Mouse (Mus musculus) embryonic facial prominence, embryonic 12.5 days (tissue): ENCODE measurements around the gene Tyw3. TPM values are rescaled to one million over a fixed set of nuclear protein-coding genes. Genes with fewer than 3 reads are reported as not detected.
A peak's percentile ranks its signal among the peaks of the same experiment; 100 is the strongest.

ENCODE experiments used
- ATAC-seq: fragments of 200-750 bp; cut with Nextera tagmentation; 2 replicates; pipeline ENCODE4 v1.8.0; 2017; ENCODE audit not compliant: insufficient number of reproducible peaks, insufficient read depth, low FRiP score, low TSS enrichment
- H3K27ac ChIP-seq: fragments of 300-500 bp; sonication (generic); 2 replicates; pipeline ENCODE4 v1.5.1; 2016; ENCODE audit warnings: mild to moderate bottlenecking
- H3K27me3 ChIP-seq: fragments of 300-500 bp; sonication (generic); 2 replicates; pipeline ENCODE4 v1.6.1; 2016; ENCODE audit warnings: mild to moderate bottlenecking, moderate library complexity
- H3K36me3 ChIP-seq: fragments of 300-500 bp; sonication (generic); 2 replicates; pipeline ENCODE4 v1.6.1; 2016; ENCODE audit warnings: mild to moderate bottlenecking
- H3K4me1 ChIP-seq: fragments of 300-500 bp; sonication (generic); 2 replicates; pipeline ENCODE4 v1.6.1; 2016
- H3K4me2 ChIP-seq: fragments of 300-500 bp; sonication (generic); replicated peaks from 2 replicates; pipeline ENCODE4 v1.6.1; 2016; ENCODE audit warnings: mild to moderate bottlenecking, moderate library complexity
- H3K4me3 ChIP-seq: fragments of 300-500 bp; sonication (generic); 2 replicates; pipeline ENCODE4 v1.5.1; 2016; ENCODE audit warnings: mild to moderate bottlenecking
- H3K9ac ChIP-seq: fragments of 300-500 bp; sonication (generic); 2 replicates; pipeline ENCODE4 v1.6.1; 2016; ENCODE audit warnings: mild to moderate bottlenecking, moderate library complexity
- H3K9me3 ChIP-seq: fragments of 300-500 bp; sonication (generic); 2 replicates; pipeline ENCODE4 v1.6.1; 2016; ENCODE audit warnings: mild to moderate bottlenecking, moderate library complexity
- WGBS: fragments of 180-500 bp; shearing (Covaris S2); methylation state at CpG from one replicate; pipeline ENCODE4 v1.1.7; 2016; 5-methylcytosine and 5-hydroxymethylcytosine counted together
- polyA plus RNA-seq: library from polyadenylated mRNA; unstranded; fragments of >200 nt; fragmentation: Nextera tagmentation; extraction: Ambion mirVana; gene quantifications from 2 replicates; pipeline ENCODE4 v1.2.1, GENCODE M21; 2016

Tyw3 gene
- polyA plus RNA-seq, 1 experiment from 2014 or later: 18.3 TPM

GRCm38 (mm10) chr3:154596488-154596933 is 393 bp downstream of the Tyw3 start, which contains the start of gene Cryz:
TSS of gene Cryz (plus strand) at chr3:154596711.
- no peaks in the 10 kb centered on the region for H3K9me3 ChIP-seq
- no peaks in the 10 kb centered on the region for H3K27me3 ChIP-seq
- H3K27ac ChIP-seq: peak within 1 kb of the TSS; percentile 96
- peak; percentile 83 for ATAC-seq
- under 1% methylated on average over 25 of the region's 25 CpGs for WGBS
- H3K4me1 ChIP-seq: no peaks in the 10 kb centered on the region
- H3K36me3 ChIP-seq: peaks cover 27% of the 10 kb centered on the region
- peak within 1 kb of the TSS; percentile 72 for H3K4me3 ChIP-seq
- H3K9ac ChIP-seq: peak within 1 kb of the TSS; percentile 75
- H3K4me2 ChIP-seq: peak within 1 kb of the TSS; percentile 61

- ATAC-seq: no peak
- Histone ChIP-seq H3K4me2 (no peak overlapping the region), H3K9ac (no peak overlapping the region), H3K9me3 (no peaks in the 10 kb centered on the region), H3K4me1 (no peaks in the 10 kb centered on the region), H3K27me3 (no peaks in the 10 kb centered on the region), H3K4me3 (no peak overlapping the region), H3K27ac (no peak overlapping the region), H3K36me3 (peaks cover 46% of the 10 kb centered on the region)
- 94% methylated on average over 6 of the region's 6 CpGs for WGBS
Measured at GRCm38 (mm10) chr3:154594156-154594555, 2.7 kb downstream of the Tyw3 start.

DNA sequence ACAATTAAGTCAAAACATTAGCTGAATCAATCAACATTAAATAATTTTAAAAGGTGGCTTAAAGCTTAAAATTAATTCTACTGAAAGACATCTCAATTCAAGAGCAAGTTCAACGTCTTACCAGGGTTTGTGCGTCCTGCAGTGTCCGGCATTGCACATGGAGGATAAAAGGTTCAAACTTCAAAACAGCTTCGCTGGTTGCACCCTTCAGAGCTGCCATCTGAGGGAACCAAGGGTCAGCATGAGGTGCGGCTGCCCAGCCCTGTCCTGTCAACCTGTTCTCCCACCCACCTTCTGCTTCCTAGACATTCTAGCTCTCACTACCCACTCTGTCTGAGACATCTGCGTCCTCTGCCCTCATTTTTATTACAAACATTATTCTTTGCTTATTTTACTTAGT is 3.3 kb downstream of the Tyw3 start:
- Histone ChIP-seq H3K9ac (no peak overlapping the region), H3K27ac (no peak overlapping the region), H3K4me2 (no peak overlapping the region), H3K4me1 (no peaks in the 10 kb centered on the region), H3K27me3 (no peaks in the 10 kb centered on the region), H3K9me3 (no peaks in the 10 kb centered on the region), H3K36me3 (peaks cover 46% of the 10 kb centered on the region), H3K4me3 (no peak overlapping the region)
- WGBS: 88% methylated on average over 6 of the region's 6 CpGs
- no peak for ATAC-seq

GRCm38 (mm10) chr3:154591621-154592020 is 5.3 kb downstream of the Tyw3 start:
- Histone ChIP-seq H3K4me3 (no peak overlapping the region), H3K9ac (no peak overlapping the region), H3K4me1 (no peaks in the 10 kb centered on the region), H3K4me2 (no peak overlapping the region), H3K27ac (no peak overlapping the region), H3K9me3 (no peaks in the 10 kb centered on the region), H3K27me3 (no peaks in the 10 kb centered on the region), H3K36me3 (peaks cover 60% of the 10 kb centered on the region)
- 91% methylated on average over 3 of the region's 3 CpGs for whole genome bisulfite sequencing
- no peak for ATAC-seq

DNA sequence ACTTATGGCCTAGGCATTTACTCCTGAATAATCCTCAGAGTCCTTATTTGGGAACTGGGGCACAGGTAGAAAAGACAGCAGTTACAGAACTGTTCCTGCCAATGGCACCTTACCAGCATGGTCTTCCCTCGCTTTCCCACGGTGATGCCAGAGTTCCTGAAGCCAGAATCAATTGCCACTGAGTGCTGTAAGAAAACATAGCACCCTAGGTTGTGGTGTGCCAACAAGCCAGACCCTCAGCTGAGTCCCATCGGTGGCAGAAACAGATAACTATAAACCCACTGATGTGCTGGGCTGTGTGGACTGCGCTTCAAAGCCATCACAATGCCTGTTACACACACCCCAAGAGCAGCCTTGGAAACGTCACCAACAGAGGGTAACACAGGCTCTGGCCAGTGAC is 5.9 kb downstream of the Tyw3 start:
- H3K36me3 ChIP-seq: peaks cover 67% of the 10 kb centered on the region
- no peaks in the 10 kb centered on the region for H3K4me1 ChIP-seq
- no peak overlapping the region for H3K9ac ChIP-seq
- H3K27ac ChIP-seq: no peak overlapping the region
- H3K9me3 ChIP-seq: no peaks in the 10 kb centered on the region
- WGBS: 94% methylated on average over 5 of the region's 5 CpGs
- H3K27me3 ChIP-seq: no peaks in the 10 kb centered on the region
- ATAC-seq: no peak
- H3K4me2 ChIP-seq: no peak overlapping the region
- no peak overlapping the region for H3K4me3 ChIP-seq

GRCm38 (mm10) chr3:154584351-154584750 is 12.6 kb downstream of the Tyw3 start:
- 80% methylated on average over 8 of the region's 8 CpGs for WGBS
- no peaks in the 10 kb centered on the region for H3K9me3 ChIP-seq
- peaks cover 46% of the 10 kb centered on the region for H3K36me3 ChIP-seq
- no peak overlapping the region for H3K4me3 ChIP-seq
- no peak overlapping the region for H3K4me2 ChIP-seq
- ATAC-seq: no peak
- no peaks in the 10 kb centered on the region for H3K4me1 ChIP-seq
- H3K27me3 ChIP-seq: no peaks in the 10 kb centered on the region
- no peak overlapping the region for H3K27ac ChIP-seq
- no peak overlapping the region for H3K9ac ChIP-seq

DNA sequence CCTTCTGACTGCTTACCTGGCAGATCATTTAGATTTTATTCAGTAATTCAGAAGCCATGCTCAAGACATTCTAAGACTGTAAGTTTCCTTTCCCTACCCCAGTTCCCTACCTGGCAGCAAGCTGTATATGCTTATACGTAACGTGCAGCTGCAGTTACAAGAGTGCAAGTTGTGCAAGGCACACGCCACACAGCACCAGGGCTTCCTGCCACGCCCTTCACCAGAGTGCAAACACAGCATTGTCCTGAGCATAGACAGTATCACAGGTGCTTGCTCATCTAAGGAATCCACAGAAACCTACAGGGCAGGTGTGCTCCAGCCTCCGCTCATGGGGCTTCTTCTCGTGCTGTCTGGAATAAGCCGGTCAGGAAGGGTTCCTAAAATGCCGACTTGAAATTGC is 19.0 kb downstream of the Tyw3 start:
- no peaks in the 10 kb centered on the region for H3K4me1 ChIP-seq
- no peak overlapping the region for H3K4me2 ChIP-seq
- H3K9ac ChIP-seq: no peak overlapping the region
- WGBS: 90% methylated on average over 8 of the region's 8 CpGs
- no peaks in the 10 kb centered on the region for H3K27me3 ChIP-seq
- no peaks in the 10 kb centered on the region for H3K9me3 ChIP-seq
- peaks cover 25% of the 10 kb centered on the region for H3K36me3 ChIP-seq
- ATAC-seq: no peak
- H3K27ac ChIP-seq: no peak overlapping the region
- H3K4me3 ChIP-seq: no peak overlapping the region

DNA sequence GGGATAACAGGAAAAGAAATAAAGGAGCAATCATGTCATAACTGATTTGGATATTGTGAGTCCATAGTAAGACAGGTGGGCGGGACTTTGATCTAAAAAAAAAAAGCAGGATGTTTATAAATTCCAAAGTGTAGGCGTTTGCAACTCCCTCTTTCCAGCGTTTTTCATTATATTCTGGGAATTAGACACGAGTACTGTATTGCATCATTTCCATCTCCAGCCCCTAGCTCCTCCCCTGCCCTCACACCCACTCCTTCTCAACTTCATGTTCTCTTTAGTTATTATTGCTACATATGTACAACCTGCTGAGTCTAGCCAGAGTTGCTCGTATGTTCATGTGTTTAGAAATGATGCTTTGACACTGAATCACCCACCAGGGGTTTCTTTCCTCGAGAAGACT is 23.2 kb downstream of the Tyw3 start:
- no peak overlapping the region for H3K27ac ChIP-seq
- H3K4me2 ChIP-seq: no peak overlapping the region
- H3K4me1 ChIP-seq: no peaks in the 10 kb centered on the region
- H3K9ac ChIP-seq: no peak overlapping the region
- WGBS: 67% methylated on average over 6 of the region's 6 CpGs
- peaks cover 7% of the 10 kb centered on the region for H3K36me3 ChIP-seq
- no peak for ATAC-seq
- H3K9me3 ChIP-seq: no peaks in the 10 kb centered on the region
- no peaks in the 10 kb centered on the region for H3K27me3 ChIP-seq
- H3K4me3 ChIP-seq: no peak overlapping the region

DNA sequence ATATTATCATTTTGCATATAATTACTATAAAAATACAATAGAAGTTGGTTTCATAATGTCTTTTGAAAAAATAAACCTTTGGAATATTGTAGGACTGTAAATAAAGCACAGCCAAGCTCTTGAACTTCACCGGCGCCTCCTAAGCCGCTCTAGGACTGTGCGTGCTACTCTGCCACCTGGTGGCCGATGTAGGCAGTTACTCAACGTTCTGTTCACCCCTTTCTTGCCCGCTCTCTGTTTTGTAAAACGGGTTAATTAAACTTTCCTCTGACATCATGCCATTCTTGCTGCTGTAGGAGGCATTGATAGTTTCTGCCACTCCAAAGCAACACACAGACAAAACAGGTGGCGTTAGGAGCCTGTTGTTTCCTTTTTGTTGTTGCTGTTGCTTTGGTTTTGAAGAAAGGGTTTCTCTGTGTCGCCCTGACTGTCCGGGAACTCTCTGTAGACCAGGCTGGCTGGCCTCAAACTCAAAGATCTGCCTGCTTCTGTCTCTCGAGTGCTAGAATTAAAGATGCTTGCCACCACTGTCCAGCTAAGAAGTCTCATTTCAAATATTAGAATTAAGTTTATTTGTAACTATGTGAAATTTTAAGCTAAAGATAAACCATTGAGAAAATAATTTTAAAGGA is 24.4 kb downstream of the Tyw3 start:
- Histone ChIP-seq H3K9ac (no peak overlapping the region), H3K27ac (no peak overlapping the region), H3K4me2 (0 out of 2 replicates have a peak overlapping the region, but pooled peaks have one; percentile 22), H3K9me3 (no peaks in the 10 kb centered on the region), H3K4me3 (no peak overlapping the region), H3K4me1 (no peaks in the 10 kb centered on the region), H3K36me3 (peaks cover under 1% of the 10 kb centered on the region; the same call in 1 of the 2 replicates), H3K27me3 (0 out of 2 replicates have a peak, but pooled peaks cover 5% of the 10 kb centered on the region)
- WGBS: 11% methylated on average over 12 of the region's 12 CpGs
- peak; percentile 83; the same call in 1 of the 2 replicates for ATAC-seq

DNA sequence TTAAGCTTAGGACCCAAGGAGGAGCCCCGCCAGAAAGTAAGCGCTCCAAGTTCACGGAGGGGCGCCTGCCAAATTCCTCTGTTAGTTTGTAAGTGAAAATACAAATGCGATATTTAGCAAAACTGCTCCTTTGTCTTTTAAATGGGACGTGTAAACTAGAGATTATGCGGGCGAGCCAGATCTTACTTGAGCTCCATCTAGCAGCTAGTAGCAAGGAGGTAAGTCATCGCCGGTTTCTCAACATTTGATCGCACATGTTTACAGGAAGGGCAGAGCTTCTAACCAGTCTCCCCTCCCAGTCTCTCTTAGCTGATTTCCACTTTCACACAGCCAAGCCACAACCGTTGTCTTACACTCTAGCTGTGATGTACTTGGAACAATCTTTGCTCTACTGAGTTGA is 26.1 kb downstream of the Tyw3 start:
- Histone ChIP-seq H3K4me1 (no peaks in the 10 kb centered on the region), H3K9ac (peak overlapping the region; percentile 19; the same call in 1 of the 2 replicates), H3K4me2 (peak overlapping the region; percentile 40), H3K36me3 (no peaks in the 10 kb centered on the region), H3K27me3 (peaks cover 9% of the 10 kb centered on the region; the same call in 1 of the 2 replicates), H3K9me3 (no peaks in the 10 kb centered on the region), H3K27ac (peak overlapping the region; percentile 37), H3K4me3 (0 out of 2 replicates have a peak overlapping the region, but pooled peaks have one; percentile 17)
- no peak for ATAC-seq
- 5% methylated on average over 12 of the region's 12 CpGs for WGBS

GRCm38 (mm10) chr3:154570029-154570575 is 26.8 kb downstream of the Tyw3 start:
- no peak for ATAC-seq
- no peak overlapping the region for H3K9ac ChIP-seq
- H3K4me1 ChIP-seq: no peaks in the 10 kb centered on the region
- no peak overlapping the region; the same call in 1 of the 2 replicates for H3K4me2 ChIP-seq
- H3K9me3 ChIP-seq: no peaks in the 10 kb centered on the region
- no peak overlapping the region for H3K27ac ChIP-seq
- WGBS: 38% methylated on average over 14 of the region's 14 CpGs
- no peak overlapping the region for H3K4me3 ChIP-seq
- H3K27me3 ChIP-seq: peaks cover 9% of the 10 kb centered on the region; the same call in 1 of the 2 replicates
- no peaks in the 10 kb centered on the region for H3K36me3 ChIP-seq

GRCm38 (mm10) chr3:154565437-154565836 is 31.5 kb downstream of the Tyw3 start:
- no peaks in the 10 kb centered on the region for H3K36me3 ChIP-seq
- H3K27ac ChIP-seq: no peak overlapping the region
- 57% methylated on average over 3 of the region's 3 CpGs for WGBS
- no peaks in the 10 kb centered on the region for H3K9me3 ChIP-seq
- ATAC-seq: no peak
- no peak overlapping the region for H3K9ac ChIP-seq
- no peaks in the 10 kb centered on the region for H3K4me1 ChIP-seq
- H3K4me3 ChIP-seq: no peak overlapping the region
- H3K27me3 ChIP-seq: peaks cover 9% of the 10 kb centered on the region; the same call in 1 of the 2 replicates
- no peak overlapping the region for H3K4me2 ChIP-seq
